Mouse (Mus musculus) limb, embryonic 11.5 days (tissue): Measurements from ENCODE around the gene Cenpi. TPM values are rescaled to one million over a fixed set of nuclear protein-coding genes. Genes with fewer than 3 reads are reported as not detected.

Experiments
- ATAC-seq: fragments of 200-750 bp; cut with Nextera tagmentation; 2 replicates; pipeline ENCODE4 v1.8.0; 2017; ENCODE audit warnings: low read depth; ENCODE audit not compliant: insufficient number of reproducible peaks, low FRiP score, low TSS enrichment
- DNase-seq: peaks from one replicate; pipeline ENCODE4 v3.0.0-alpha.2; 2015; ENCODE audit warnings: low spot score
- H3K27ac ChIP-seq: fragments of 300-500 bp; sonication (generic); replicated peaks from 2 replicates; pipeline ENCODE4 v1.5.1; 2014; ENCODE audit warnings: low read depth, mild to moderate bottlenecking, low read length
- H3K27me3 ChIP-seq: fragments of 300-500 bp; sonication (generic); 2 replicates; pipeline ENCODE4 v1.6.1; 2014; ENCODE audit warnings: mild to moderate bottlenecking, low read length, mixed read lengths; ENCODE audit not compliant: control insufficient read depth, insufficient read depth
- H3K36me3 ChIP-seq: fragments of 300-500 bp; sonication (generic); 2 replicates; pipeline ENCODE4 v1.6.1; 2014; ENCODE audit warnings: mild to moderate bottlenecking, low read length, moderate library complexity, mixed read lengths; ENCODE audit not compliant: control insufficient read depth, insufficient read depth
- H3K4me1 ChIP-seq: fragments of 300-500 bp; sonication (generic); 2 replicates; pipeline ENCODE4 v1.6.1; 2014; ENCODE audit warnings: low read length, mixed read lengths; ENCODE audit not compliant: control insufficient read depth, insufficient read depth
- H3K4me2 ChIP-seq: fragments of 300-500 bp; sonication (generic); 2 replicates; pipeline ENCODE4 v1.6.1; 2014; ENCODE audit warnings: low read depth, mild to moderate bottlenecking, moderate library complexity; ENCODE audit not compliant: severe bottlenecking
- H3K4me3 ChIP-seq: fragments of 300-500 bp; sonication (generic); 2 replicates; pipeline ENCODE4 v1.5.1; 2014; ENCODE audit warnings: low read depth, low read length
- H3K9ac ChIP-seq: fragments of 300-500 bp; sonication (generic); 2 replicates; pipeline ENCODE4 v1.6.1; 2014; ENCODE audit warnings: mild to moderate bottlenecking, low read length
- H3K9me3 ChIP-seq: fragments of 300-500 bp; sonication (generic); 2 replicates; pipeline ENCODE4 v1.6.1; 2016; ENCODE audit warnings: low read length; ENCODE audit not compliant: control insufficient read depth
- WGBS: fragments of 180-500 bp; shearing (Covaris S2); extraction: QIAGEN DNeasy Blood & Tissue Kit; methylation state at CpG from one replicate; pipeline ENCODE4 v1.1.7; 2014; 5-methylcytosine and 5-hydroxymethylcytosine counted together
- polyA plus RNA-seq: library from polyadenylated mRNA; unstranded; fragments of >200 nt; fragmentation: Nextera tagmentation; extraction: Ambion mirVana; gene quantifications from 2 replicates; pipeline ENCODE4 v1.2.1, GENCODE M21; 2014

Cenpi gene
- polyA plus RNA-seq, 1 experiment from 2014 or later = 37.9 TPM

- Histone ChIP-seq H3K4me2 (no peak overlapping the region), H3K9me3 (no peaks in the 10 kb centered on the region), H3K4me1 (no peaks in the 10 kb centered on the region), H3K36me3 (0 out of 2 replicates have a peak, but pooled peaks cover 2% of the 10 kb centered on the region), H3K9ac (no peak overlapping the region), H3K27me3 (no peaks in the 10 kb centered on the region), H3K27ac (no peak overlapping the region), H3K4me3 (no peak overlapping the region)
- DNase-seq = peak; percentile 38
- 92% methylated on average over 2 of the region's 2 CpGs for WGBS
- no peak for ATAC-seq
Observed at GRCm38 (mm10) chrX:134333280-134333679, 25.4 kb downstream of the Cenpi start.

GRCm38 (mm10) chrX:134342735-134343134, 34.9 kb downstream of the Cenpi start:
- no peak for ATAC-seq
- Histone ChIP-seq H3K4me1 (no peaks in the 10 kb centered on the region), H3K9ac (no peak overlapping the region), H3K4me3 (no peak overlapping the region), H3K27me3 (no peaks in the 10 kb centered on the region), H3K27ac (no peak overlapping the region), H3K9me3 (no peaks in the 10 kb centered on the region), H3K4me2 (no peak overlapping the region), H3K36me3 (no peaks in the 10 kb centered on the region)
- 97% methylated on average over 2 of the region's 2 CpGs for WGBS
- DNase-seq = no peak

- Histone ChIP-seq H3K9ac (no peak overlapping the region), H3K4me3 (no peak overlapping the region), H3K36me3 (no peaks in the 10 kb centered on the region), H3K4me2 (no peak overlapping the region), H3K4me1 (no peaks in the 10 kb centered on the region), H3K27ac (no peak overlapping the region), H3K9me3 (no peaks in the 10 kb centered on the region), H3K27me3 (no peaks in the 10 kb centered on the region)
- ATAC-seq = no peak
- DNase-seq = no peak
- WGBS = 97% methylated on average over 6 of the region's 6 CpGs
Observed at GRCm38 (mm10) chrX:134350205-134350604, 42.3 kb downstream of the Cenpi start.

- DNase-seq = no peak
- no peak for ATAC-seq
Observed at GRCm38 (mm10) chrX:134353848-134354247, 46.0 kb downstream of the Cenpi start.

GRCm38 (mm10) chrX:134359336-134359735, 51.5 kb downstream of the Cenpi start:
- ATAC-seq (no peak), DNase-seq (no peak)
- Histone ChIP-seq H3K27ac (no peak overlapping the region), H3K4me2 (no peak overlapping the region), H3K9ac (no peak overlapping the region), H3K9me3 (no peaks in the 10 kb centered on the region), H3K36me3 (no peaks in the 10 kb centered on the region; the same call in 1 of the 2 replicates), H3K4me3 (no peak overlapping the region), H3K27me3 (no peaks in the 10 kb centered on the region), H3K4me1 (no peaks in the 10 kb centered on the region)
- 90% methylated on average over 4 of the region's 4 CpGs for WGBS

More at GRCm38 (mm10) chrX:134353848-134354247, 46.0 kb downstream of the Cenpi start:
- Histone ChIP-seq H3K4me1 (no peaks in the 10 kb centered on the region), H3K36me3 (no peaks in the 10 kb centered on the region), H3K4me3 (no peak overlapping the region), H3K4me2 (no peak overlapping the region), H3K9ac (no peak overlapping the region), H3K27ac (no peak overlapping the region), H3K9me3 (no peaks in the 10 kb centered on the region), H3K27me3 (no peaks in the 10 kb centered on the region)

- WGBS = 95% methylated on average over 4 of the region's 4 CpGs
- H3K27me3 ChIP-seq = no peaks in the 10 kb centered on the region
- H3K36me3 ChIP-seq = no peaks in the 10 kb centered on the region; the same call in 1 of the 2 replicates
- no peaks in the 10 kb centered on the region for H3K4me1 ChIP-seq
- H3K27ac ChIP-seq = no peak overlapping the region
- no peaks in the 10 kb centered on the region for H3K9me3 ChIP-seq
- no peak for ATAC-seq
- DNase-seq = no peak
- no peak overlapping the region for H3K4me3 ChIP-seq
- H3K9ac ChIP-seq = no peak overlapping the region
- H3K4me2 ChIP-seq = no peak overlapping the region
Observed at GRCm38 (mm10) chrX:134362156-134362555, 54.3 kb downstream of the Cenpi start.

GRCm38 (mm10) chrX:134365421-134365820, 57.5 kb downstream of the Cenpi start:
- WGBS = 75% methylated on average over 1 of the region's 1 CpGs
- DNase-seq (no peak), ATAC-seq (no peak)
- H3K36me3 ChIP-seq = no peaks in the 10 kb centered on the region; the same call in 1 of the 2 replicates
- no peak overlapping the region for H3K4me3 ChIP-seq
- H3K4me2 ChIP-seq = no peak overlapping the region
- no peak overlapping the region for H3K9ac ChIP-seq
- H3K27ac ChIP-seq = no peak overlapping the region
- H3K27me3 ChIP-seq = no peaks in the 10 kb centered on the region
- no peaks in the 10 kb centered on the region for H3K4me1 ChIP-seq
- H3K9me3 ChIP-seq = no peaks in the 10 kb centered on the region

GRCm38 (mm10) chrX:134366547-134366946, 58.7 kb downstream of the Cenpi start:
- ATAC-seq = no peak
- WGBS = 93% methylated on average over 3 of the region's 3 CpGs
- no peak overlapping the region for H3K4me2 ChIP-seq
- H3K4me3 ChIP-seq = no peak overlapping the region
- no peaks in the 10 kb centered on the region; the same call in 1 of the 2 replicates for H3K36me3 ChIP-seq
- H3K4me1 ChIP-seq = no peaks in the 10 kb centered on the region
- no peak overlapping the region for H3K27ac ChIP-seq
- no peak overlapping the region for H3K9ac ChIP-seq
- DNase-seq = no peak
- H3K27me3 ChIP-seq = no peaks in the 10 kb centered on the region
- H3K9me3 ChIP-seq = no peaks in the 10 kb centered on the region

- Histone ChIP-seq H3K4me3 (no peak overlapping the region), H3K9ac (no peak overlapping the region), H3K9me3 (no peaks in the 10 kb centered on the region), H3K4me2 (no peak overlapping the region), H3K4me1 (no peaks in the 10 kb centered on the region), H3K27ac (no peak overlapping the region), H3K27me3 (no peaks in the 10 kb centered on the region), H3K36me3 (no peaks in the 10 kb centered on the region)
- WGBS = 11% methylated on average over 2 of the region's 2 CpGs
- DNase-seq (no peak), ATAC-seq (no peak)
Observed at GRCm38 (mm10) chrX:134371279-134371678, 63.4 kb downstream of the Cenpi start.
